Mouse (Mus musculus) retina, postnatal 7 days (tissue): ENCODE results near the gene Glp2r.
A peak's percentile ranks its signal among the peaks of the same experiment; 100 is the strongest.

ENCODE experiments used
- DNase-seq: peaks from one replicate; pipeline ENCODE4 v3.0.0-alpha.2; 2012; ENCODE audit warnings: low read depth, low spot score

Glp2r gene

DNA sequence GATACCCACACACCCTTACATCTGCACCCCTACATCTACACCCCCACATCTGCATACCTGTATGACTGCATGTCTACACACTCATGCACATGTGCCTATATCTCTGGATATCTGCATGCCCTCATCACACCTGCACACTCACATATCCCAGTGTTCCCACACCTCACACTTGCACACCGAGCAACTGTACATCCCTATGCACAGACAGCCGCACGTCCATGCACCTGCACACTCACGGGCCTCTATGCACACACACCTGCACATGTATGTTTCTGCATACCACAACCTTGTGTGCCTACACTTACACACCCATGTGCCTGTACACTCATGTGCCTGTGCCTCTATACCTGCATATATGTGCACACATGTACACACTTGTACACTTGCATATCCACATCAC is 107.5 kb downstream of the Glp2r start:
- no peak for DNase-seq

DNA sequence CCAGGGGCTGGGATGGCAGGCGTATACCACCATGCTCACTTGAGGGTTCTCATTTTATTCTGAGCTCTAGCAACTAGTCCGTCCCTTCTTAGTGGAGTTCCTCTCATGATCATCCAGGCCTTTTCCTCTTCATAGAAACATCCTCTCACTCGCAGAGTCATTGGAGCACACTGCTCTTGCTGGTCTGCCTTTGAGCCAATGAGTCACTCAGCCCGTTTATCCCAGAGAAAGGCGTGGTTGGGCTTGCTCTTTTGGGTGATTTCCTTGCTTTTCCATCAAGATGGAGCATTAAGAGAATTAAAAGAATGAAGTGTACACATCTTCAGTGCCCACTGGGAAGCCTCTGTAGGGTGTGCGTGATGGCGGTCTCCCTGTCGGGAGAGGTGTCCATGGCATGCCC is 109.5 kb downstream of the Glp2r start:
- DNase-seq = no peak

GRCm38 (mm10) chr11:67657685-67658382 is 113.1 kb downstream of the Glp2r start:
- DNase-seq = peak; percentile 60

- no peak for DNase-seq
These were observed 114.1 kb downstream of the Glp2r start for GRCm38 (mm10) chr11:67656811-67657210.

GRCm38 (mm10) chr11:67656366-67656765 is 114.6 kb downstream of the Glp2r start:
- DNase-seq = no peak

DNA sequence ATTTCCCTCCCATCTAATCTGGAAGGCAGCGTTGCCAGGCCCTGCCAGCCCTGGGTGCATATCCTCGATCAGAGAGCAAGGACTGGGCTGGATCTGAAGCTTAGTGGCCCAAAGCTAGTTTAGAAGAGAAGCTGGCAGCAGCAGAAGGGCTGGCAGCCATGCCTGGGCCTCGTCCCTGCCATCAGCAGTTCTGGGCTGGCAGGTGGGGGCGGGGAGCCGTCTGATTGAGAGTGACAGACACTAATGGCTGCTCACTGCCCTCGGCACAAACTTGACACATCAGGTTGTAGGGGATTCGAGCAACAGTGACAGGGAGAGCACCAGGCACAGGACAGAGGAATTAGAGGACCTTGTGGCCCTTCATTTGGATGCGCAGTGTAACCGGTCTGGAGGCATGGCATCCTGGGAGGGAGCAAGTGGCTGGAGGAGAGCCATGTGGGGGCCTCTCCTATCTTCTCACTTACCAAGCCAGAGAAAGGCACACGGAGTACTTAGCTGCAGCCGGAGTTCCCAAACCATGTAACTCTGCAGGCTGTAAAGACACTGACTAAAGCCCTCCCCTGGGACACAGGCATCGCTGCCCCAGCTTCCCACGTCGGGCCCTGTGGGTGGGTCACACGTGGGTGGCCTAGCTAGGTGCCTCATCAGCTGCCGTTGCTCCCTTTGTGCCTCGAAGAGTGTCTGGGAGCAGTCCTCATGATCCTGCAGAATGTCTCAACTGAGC is 115.6 kb downstream of the Glp2r start:
- no peak for DNase-seq

- DNase-seq = no peak
These were observed 116.4 kb downstream of the Glp2r start for GRCm38 (mm10) chr11:67654514-67654913.

DNA sequence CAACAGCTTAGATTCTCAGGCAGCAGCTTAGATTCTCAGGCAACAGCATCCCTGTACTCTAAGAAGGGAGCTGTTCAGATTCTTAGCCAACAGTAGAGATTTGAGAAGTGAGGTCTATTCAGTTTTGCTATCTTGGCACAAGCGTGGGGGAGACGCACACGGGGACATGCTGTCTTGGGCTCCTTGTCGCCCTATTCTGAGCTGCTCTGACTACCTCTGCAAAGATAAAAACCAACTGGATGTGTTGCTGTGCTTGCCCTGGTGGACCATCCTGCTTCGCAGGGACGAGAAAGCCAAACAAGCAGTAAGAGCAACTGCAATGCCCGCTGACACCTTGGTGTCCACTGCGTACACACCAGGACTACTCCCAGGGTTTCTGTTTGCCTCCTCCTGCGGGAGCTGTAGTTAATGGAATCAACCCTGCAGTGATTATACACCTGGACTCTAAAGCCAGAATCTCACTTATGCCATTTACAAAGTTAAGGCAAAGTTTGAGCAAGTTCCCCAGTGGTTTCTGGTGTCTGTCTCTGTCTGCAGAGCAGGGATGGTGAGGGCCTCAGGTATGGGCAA is 117.3 kb downstream of the Glp2r start:
- no peak for DNase-seq

DNA sequence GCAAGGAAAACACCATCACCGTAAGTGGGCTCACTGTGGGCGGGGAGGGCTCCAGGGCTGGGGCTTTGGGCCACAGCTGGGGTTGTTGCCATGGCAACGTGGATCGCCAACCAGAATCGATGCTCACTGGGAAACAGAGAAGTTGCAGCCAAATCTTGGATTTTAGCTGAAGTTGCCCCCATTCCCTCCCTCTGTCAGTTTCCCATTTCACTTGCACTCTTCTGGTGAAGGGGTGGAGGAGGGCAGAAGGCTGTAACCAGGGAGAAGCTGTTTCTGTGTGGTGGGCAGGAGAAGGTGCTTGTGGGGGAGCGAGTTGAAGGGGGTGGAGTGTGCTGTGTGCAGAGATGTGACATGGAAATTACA is 118.1 kb downstream of the Glp2r start:
- DNase-seq = no peak

GRCm38 (mm10) chr11:67652194-67652892 is 118.6 kb downstream of the Glp2r start:
- DNase-seq = peak; percentile 53

DNA sequence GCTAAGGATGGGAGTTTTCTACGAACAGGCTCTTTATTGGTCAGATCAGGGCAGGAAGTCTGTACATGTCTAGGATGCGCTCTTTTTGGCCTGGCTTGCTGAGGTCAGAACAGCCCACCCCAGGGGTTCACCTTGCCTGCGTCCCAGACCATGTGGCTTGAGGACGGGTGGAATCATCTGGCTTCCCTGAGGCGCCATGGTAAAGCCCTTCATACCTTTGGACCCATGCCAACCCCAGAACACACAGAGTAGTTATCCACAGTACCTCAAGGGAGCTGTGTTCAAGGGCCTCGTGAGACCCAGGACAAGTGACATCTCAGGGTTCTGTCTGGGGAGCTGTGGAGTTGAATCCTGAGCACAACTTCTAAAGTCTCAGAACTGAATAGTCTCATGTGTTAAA is 119.2 kb downstream of the Glp2r start:
- DNase-seq = no peak

GRCm38 (mm10) chr11:67649971-67650707 is 120.8 kb downstream of the Glp2r start:
- no peak for DNase-seq

DNA sequence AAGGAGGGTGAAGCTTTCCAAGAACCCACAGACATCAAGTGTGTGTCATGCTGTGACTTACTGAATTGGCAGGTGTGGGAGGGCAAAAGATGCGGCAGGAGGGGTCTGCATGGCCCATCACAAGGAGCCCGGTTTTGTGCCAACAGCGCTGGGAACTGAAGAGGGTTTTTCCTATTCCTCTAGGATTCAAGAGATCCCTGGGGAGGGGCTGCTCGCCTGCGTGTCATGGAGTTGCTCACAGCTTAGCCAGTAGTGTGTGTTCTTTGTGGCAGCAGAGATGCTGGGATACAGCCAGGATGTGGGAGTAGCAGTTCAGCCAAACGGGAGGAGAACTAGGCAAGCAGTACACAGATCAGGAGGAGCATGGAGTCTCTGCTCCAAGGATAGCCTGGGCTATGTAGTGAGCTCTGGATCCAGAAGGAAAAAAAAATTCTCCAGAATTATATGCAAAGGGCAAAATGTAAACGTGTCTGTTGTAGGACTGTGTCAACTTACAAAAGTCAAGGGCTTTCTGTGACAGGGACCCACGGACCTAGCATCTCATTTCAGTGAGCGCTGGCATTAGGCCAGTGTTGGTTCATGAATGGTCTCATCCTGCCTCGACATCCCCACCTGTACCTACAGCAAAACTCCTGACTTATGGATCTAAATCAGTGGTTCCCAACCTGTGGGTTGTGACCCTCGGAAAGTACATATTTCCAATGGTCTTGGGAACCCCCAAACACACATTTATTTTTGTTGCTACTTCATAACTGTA is 122.1 kb downstream of the Glp2r start:
- no peak for DNase-seq

DNA sequence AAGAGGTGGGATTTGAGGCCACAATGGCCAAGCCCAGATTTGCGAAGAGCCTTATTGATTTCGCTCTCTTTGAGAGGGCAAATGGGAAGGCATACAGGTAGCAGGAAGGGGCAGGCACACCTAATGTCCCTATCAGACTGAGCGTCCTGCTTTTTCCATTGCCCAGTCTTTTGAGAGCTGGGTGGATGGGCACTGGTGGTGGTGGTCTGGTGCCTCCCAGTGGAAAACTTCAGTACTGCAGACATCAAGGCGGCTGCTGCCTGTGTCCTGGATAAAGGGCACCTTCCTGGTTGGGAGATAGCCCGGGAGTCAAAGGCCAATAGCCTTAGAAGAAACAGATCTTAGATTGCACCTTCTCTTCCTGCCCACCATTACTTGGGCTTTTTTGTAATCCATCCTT is 123.2 kb downstream of the Glp2r start:
- peak; percentile 58 for DNase-seq

- no peak for DNase-seq
These were observed 126.3 kb downstream of the Glp2r start for GRCm38 (mm10) chr11:67644632-67645149.

DNA sequence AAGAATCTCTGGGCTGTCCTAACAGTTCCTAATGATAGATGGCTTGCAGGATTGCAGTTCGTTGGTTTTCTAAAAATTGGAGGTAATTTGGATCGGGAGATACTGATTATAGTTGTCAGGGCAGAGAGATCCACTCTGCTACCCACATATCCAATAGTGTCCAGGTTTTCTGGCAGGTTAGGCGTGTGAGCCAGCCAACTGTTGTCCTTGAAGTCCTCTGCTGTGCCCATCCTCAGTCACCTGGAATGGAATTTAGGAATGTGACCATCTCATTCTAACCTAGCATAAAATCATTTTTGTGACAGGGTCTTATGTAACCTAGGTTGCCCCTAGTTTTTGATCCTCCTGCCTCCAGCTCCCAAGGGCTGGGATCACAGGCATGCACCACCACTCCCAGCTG is 127.5 kb downstream of the Glp2r start:
- DNase-seq = no peak

- no peak for DNase-seq
These were observed 128.1 kb downstream of the Glp2r start for GRCm38 (mm10) chr11:67642835-67643234.

- DNase-seq = no peak
These were observed 128.5 kb downstream of the Glp2r start for GRCm38 (mm10) chr11:67642421-67642820.

- DNase-seq = no peak
These were observed 130.7 kb downstream of the Glp2r start for GRCm38 (mm10) chr11:67640299-67640698.

GRCm38 (mm10) chr11:67638401-67638800 is 132.6 kb downstream of the Glp2r start:
- DNase-seq = no peak
